Mouse (Mus musculus) heart, postnatal 25 days (tissue): ENCODE data around the gene Mtor. TPM values are rescaled to one million over a fixed set of nuclear protein-coding genes. Genes with fewer than 3 reads are reported as not detected.

ENCODE experiments used
- DNase-seq: peaks from one replicate; pipeline ENCODE4 v3.0.0; 2022; ENCODE audit warnings: low spot score
- intact Hi-C: fragments of 180-260 bp; cut with DNase I; formaldehyde crosslinking; loops from one replicate; pipeline ENCODE4 v1.15.1; 2025
- total RNA-seq, 2 experiments: library from RNA; stranded (reverse); gene quantifications; 2 replicates each; pipeline ENCODE4 v1.2.3; 2021

Mtor gene
- total RNA-seq, 2 experiments from 2014 or later, result 45.3 to 46.0 TPM

DNA sequence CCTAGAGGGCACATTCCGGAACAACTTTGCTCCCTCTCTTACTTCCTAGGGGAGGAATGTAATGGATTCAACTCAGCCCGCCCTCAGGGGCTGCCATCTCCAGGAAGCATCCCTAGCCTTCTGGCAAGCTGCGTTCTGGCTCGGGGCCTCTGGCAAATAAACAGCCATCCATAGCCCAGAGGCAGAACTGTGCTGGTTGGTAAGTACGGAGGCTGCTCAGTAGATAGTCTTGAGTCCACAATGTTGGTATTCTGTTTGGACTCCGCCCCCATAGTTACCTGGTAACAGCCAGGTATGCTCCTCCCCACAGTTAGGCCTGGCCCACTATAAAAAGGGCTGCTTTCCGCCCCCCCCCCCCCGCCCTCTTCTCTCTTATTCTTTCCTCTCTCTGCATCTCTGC, 141.2 kb downstream of the Mtor start:
- intact Hi-C loops, result no loop called here
- DNase-seq, result no peak

DNA sequence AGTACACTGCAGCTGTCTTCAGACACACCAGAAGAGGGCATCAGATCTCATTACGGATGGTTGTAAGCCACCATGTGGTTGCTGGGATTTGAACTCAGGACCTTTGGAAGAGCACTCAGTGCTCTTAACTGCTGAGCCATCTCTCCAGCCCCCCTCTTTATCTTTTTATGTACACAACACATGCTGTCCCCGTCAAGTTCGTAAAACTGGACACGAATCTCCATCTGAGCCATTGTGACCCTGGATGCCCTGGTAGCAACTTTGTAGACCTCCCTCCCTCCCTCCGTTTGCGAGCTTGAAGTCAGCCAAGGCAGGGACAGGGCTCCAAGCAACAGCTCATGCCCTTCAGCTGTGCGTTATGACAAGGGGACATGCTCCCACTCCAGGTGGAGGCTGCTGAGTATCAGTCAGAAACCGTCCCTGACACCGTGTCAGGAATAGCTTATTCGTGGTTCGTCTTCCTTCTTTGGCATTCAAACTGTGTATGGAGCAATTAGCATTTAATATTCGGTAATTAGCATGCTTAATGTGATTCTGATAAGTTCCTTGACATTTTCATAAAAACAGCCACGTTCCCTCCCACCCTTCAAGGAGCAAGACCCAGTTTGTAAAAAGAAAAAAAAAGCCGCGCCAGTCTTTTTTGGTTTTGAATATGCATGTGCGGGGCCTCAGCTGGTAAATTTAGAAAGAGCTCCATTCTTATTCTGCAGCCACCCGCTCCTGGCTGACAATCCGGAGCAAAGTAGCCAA, 142.2 kb downstream of the Mtor start:
- DNase-seq, result no peak
- intact Hi-C loops, result loop anchor here (2.0 kb wide), 1 partner anchor 32 kb away; the partner anchor contains the start of gene Exosc10

DNA sequence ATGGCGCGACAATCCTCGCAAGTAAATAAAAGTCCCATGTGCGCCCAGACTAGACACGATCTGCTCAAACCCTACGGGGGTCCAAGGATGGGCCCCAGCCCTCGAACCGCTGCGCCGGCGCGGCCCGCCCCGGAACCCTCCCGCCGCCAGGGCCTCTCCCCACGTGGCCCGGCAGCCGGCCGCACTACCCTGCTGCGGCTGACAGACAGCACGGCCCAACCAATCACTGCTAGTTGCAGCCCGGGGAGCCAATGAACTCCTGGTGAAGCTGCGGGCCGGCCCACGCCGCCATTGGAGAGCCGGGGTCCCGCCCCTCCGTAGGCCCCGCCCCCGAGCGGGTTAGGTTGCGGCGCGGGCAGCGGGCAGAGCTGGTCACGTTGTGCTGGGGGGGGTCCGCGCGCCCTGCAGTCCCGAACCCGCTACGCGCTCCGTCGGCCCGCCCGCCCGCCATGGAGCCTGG, 142.8 kb downstream of the Mtor start, which contains the start of gene Srm:
Gene Srm, plus strand, starts transcription at position 333 of the 460 bp plus-strand sequence.
- intact Hi-C loops, result loop anchor here (2.0 kb wide), 1 partner anchor 32 kb away; the partner anchor contains the start of gene Exosc10
- peak; percentile 98 for DNase-seq

DNA sequence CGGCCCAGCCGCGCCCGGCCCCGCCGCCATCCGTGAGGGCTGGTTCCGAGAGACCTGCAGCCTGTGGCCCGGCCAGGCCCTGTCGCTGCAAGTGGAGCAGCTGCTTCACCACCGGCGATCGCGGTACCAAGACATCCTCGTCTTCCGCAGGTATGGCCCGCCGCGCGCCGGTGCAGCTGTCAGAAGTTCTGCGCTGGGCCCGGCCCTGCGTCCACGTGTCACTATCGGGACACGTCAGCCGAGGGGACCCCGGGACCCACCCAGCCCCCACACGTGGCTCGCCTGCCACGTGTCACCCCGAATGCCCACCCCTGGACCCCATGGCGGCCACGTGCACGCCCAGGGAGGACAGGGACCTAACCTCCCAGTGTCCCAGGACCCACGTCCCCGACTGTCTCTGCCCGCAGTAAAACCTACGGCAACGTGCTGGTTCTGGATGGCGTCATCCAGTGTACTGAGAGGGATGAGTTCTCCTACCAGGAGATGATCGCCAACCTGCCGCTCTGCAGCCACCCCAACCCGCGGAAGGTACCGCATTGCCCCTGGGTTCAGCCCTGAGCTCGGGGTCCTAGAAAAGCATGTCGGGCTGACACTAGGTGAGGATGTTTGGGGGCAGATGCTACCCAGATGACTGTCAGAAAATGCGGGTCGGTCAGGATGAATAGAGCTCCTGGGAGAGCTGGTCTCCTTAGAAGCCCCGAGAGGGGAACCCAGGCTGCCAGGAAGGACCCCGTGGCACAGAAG, 143.4 kb downstream of the Mtor start:
- no peak for DNase-seq
- intact Hi-C loops, result loop anchor here (2.0 kb wide), 1 partner anchor 33 kb away; the partner anchor contains the start of gene Exosc10

DNA sequence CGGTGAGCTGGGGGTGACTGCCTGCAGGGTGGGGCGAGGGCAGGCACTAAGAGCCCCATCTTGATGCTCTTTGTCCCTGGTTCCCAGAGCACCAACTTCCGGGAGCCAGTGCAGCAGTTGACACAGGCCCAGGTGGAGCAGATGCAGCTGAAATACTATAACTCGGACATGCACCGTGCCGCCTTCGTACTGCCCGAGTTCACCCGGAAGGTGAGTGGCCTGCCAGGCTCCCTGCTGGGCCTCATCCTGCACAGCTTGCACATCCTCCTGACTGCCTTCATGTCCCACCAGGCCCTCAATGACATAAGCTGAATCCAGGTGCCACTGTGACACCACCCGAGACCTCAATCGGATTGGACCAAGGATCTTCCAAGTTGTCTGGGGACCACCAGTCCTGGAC, 145.6 kb downstream of the Mtor start:
- intact Hi-C loops, result no loop called here
- no peak for DNase-seq

DNA sequence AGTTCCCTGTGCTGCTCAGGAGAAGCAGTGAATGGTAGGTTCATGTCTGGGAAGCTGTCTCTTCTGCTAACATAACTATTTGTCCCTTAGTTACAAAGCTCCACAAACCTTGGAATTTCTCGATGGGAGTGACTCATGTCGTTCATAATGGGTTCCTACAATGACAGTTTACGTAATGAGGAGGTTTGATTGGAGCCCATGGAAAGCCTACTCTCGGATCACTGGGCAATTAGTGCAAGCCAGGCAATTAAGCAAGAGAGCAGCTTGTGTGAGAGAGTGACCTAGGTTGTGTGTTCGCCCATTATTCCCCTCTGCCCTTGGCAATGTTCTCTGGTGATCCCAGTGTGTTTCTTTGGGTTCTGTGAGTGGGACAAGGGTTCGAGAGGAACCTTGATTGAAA, 147.5 kb downstream of the Mtor start:
- no peak for DNase-seq
- intact Hi-C loops, result no loop called here

DNA sequence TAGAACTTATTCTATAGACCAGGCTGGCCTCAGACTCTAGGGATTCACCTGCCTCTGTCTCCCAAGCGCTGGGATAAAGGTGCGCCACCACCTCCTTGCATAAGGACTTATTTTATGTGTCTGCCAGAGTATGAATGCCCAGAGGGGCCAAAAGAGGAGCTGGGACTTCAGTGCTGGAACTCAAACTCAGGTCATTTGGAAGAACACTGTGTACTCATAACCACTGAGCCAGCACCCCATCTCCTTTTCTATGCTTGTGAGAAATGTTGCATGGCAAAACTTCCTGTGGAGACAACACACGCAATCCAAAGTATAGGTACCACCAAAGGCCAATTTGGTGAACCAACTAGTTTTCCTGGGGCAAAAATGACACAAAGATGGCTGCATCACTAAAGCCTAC, 148.3 kb downstream of the Mtor start:
- intact Hi-C loops, result no loop called here
- DNase-seq, result no peak

DNA sequence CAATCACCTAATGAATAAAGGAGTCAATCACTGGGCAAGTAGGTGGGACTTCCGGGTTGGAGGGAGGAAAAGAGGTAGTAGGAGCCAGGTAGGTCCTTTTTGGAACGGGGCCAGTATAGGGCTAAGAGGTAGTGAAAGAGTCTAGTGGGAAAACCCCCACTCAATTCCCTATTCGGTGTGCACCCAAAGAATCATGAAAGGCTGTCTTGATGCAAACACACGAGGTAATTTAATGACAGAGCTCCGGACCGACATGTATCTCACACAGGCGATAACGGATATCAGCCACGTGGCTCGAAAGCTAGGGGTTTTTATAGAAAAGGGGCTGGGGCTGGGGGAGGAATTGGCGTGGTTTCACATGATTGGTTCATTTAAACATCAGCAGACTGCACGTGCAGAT, 150.4 kb downstream of the Mtor start:
- intact Hi-C loops, result no loop called here
- no peak for DNase-seq

DNA sequence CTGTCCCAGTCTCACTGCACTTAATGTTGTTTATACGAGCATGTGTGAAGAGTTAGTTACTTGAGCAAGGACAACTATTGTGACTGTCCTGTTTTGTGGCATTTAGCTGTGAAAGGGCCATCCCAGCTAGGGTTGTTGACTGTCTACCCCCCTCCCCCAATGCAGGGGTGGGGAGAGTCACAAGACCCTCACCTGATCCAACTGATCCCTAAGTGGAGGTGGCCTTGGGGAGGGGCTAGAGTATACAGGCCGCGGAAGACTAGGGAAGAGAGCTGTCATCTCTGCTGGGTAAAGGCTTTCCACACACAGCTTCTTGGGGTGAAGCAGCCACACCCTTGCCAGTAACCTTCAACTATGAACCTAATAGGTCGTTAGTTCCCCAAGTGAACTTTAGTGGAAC, 151.9 kb downstream of the Mtor start:
- DNase-seq, result no peak
- intact Hi-C loops, result no loop called here

DNA sequence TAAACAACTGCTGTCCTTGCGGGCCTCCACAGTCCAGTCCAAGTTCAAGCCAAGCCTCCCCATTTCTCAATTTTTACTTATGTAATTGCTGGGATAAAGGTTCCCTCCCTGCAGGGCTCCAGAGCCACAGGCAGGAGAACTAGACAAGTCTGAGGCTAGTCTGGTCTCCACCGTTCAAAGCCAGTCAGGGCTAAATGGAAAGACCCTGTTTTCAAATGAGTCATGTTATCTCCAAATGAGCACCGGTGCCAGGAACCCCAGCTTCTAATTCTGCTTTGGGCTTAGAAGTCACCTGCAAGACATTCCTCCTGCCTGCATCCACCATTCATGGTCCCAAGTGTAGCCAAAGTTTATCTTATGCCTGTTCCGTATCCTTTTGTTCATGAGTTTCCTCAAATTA, 153.5 kb downstream of the Mtor start:
- intact Hi-C loops, result no loop called here
- DNase-seq, result no peak

DNA sequence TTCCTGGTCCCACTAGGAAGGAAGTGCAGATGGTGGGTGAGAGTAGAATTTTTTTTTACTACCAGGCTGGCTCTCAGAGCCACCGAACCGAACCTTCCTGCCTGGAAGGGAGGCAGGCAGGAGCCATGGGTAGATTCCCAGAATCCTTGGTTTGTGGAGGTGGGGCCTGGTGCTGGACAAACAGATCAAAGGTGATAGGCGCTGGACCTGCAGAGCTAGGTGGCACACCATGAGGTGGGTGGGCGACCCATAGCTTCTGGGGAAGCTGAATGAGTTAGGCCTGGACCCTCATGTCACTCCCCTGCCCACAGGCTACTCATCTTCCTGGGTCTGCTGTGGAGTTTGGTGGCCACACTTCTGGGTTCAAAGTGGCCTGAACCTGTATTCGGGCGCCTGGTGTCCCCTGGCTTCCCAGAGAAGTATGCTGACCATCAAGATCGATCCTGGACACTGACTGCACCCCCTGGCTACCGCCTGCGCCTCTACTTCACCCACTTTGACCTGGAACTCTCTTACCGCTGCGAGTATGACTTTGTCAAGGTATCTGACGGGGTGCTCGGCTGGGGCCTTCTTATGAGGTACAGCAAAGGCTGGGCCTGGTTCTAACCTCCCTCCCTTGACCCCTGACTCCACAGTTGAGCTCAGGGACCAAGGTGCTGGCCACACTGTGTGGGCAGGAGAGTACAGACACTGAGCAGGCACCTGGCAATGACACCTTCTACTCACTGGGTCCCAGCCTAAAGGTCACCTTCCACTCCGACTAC, 154.1 kb downstream of the Mtor start, which contains the start of gene Masp2:
Gene Masp2, plus strand, starts transcription at position 198 of the 764 bp plus-strand sequence.
- DNase-seq, result no peak
- intact Hi-C loops, result no loop called here

DNA sequence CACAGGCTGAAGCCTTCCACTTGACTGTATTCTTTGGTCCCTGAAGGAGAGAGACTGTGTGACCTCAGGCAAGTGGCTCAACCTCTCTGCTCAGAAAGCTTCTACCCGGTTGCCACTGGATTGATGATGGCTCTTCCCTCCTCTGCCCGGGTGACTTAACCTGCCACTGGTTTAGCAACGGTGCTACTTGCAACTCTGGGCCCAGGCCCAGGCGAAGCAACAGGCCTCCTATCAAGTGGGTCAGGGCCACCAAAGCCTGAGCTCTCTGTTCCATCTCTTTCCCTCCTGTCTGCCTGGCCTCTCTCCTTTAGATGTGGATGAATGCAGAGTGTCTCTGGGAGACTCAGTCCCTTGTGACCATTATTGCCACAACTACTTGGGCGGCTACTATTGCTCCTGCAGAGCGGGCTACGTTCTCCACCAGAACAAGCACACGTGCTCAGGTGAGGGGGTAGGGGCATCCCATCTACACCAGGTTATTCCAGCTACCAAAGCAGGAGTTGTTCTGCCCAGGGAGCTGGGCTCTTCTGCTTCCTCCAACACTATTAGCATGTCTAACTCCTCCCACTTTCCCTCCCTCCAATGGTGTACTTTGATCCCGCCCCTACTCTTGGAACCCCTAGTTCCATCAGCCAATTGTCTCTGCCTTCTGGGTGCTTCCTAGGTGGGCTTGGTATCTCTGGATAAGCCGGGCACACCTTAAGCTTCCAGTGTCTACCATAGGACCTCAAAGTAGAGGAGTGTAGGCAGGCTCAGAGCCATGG, 155.1 kb downstream of the Mtor start:
- no peak for DNase-seq
- intact Hi-C loops, result no loop called here

DNA sequence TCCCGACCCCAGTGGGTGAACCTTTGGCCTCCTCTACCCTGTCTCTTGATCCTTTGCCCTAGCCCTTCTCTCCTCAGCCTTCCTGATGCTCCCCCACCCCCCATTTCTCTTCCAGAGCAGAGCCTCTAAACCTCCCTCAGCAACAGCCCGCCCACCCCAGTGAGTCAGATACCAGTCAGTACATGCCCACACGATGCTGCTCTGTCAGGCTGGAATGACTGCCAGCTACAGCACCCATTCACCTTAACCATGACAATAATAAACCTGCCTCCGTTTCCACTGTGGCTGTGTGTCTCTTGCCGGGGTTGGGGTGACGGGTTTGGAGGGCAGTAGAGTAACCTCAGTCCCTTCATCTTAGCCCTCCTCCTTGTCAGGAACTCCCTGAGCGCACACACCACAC, 155.7 kb downstream of the Mtor start:
- intact Hi-C loops, result no loop called here
- no peak for DNase-seq

DNA sequence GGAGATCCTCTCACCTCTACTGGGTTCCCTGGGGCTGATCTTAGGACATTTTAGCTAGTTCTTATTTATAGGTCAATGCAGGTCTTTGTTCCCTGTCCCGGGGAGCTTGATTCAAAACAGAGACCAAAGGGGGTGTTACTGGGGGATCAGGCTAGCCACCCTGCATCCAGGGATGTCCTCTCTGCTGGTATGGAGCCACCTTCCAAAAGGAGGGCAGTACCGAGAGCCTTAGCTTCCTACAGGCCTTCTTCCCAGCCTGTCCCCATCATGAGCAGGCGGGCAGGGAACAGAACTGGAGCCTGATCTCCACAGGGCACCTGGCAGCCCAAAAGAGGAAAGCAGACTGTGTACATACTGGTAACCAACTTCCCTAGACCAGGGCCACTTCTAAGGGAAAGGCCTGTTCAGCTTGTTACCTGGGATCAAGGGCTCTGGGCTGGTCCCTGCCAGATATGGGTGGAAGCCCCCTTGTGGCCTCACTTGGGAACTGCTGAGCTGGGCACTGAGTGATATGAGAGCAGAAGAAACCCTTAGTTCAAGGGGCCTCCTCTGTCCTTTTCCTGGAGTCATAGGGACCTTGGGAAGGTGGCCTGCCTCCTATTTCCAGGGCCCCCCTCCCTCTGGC, 156.2 kb downstream of the Mtor start:
- intact Hi-C loops, result loop anchor here (5.0 kb wide), 2 partner anchors 112 to 432 kb away; no protein-coding TSS in a partner anchor
- DNase-seq, result no peak

Other genes starting within 250 kb of the Mtor start
- gene Disp3, start 160.6 kb upstream of the Mtor start, total RNA-seq, result not detected
- gene Ubiad1, start 3.8 kb upstream of the Mtor start, total RNA-seq, result 10 to 100 TPM; 19.4 to 20.7 TPM
- gene Angptl7, start 51.8 kb downstream of the Mtor start, total RNA-seq, result 1 to 10 TPM; 2.3 to 5.4 TPM
- 10 to 100 TPM; 42.8 to 44.1 TPM for gene Exosc10, start 109.8 kb downstream of the Mtor start, total RNA-seq
- 10 to 100 TPM; 16.6 to 16.8 TPM for gene Srm, start 142.9 kb downstream of the Mtor start, total RNA-seq
- under 1 TPM; 0.20 to 0.73 TPM for gene Masp2, start 153.9 kb downstream of the Mtor start, total RNA-seq
- 100 to 1,000 TPM; 123 to 135 TPM for gene Tardbp, start 178.4 kb downstream of the Mtor start, total RNA-seq
- gene Gm572, start 194.7 kb downstream of the Mtor start, total RNA-seq, result 1 to 10 TPM; 4.9 to 5.3 TPM